Mouse (Mus musculus): Measurements from ENCODE around the gene Rnf114.

Rnf114 gene

GRCm38 (mm10) chr2:167564551-167565311, 72.3 kb downstream of the Rnf114 start:
- DNase-seq (ENCODE audit: low read depth, low spot score) = no peak

- DNase-seq (ENCODE audit: low read depth, low spot score) = no peak
Measured at GRCm38 (mm10) chr2:167565312-167565656, 72.8 kb downstream of the Rnf114 start.

- no peak for DNase-seq (ENCODE audit: low read depth, low spot score)
Measured at GRCm38 (mm10) chr2:167565682-167566081, 73.2 kb downstream of the Rnf114 start.
